Mouse (Mus musculus) E14TG2a.4 (cell line): ENCODE measurements around the gene Ikzf3.

ENCODE experiments used
- CTCF ChIP-seq: conservative IDR thresholded peaks from 2 replicates; pipeline ENCODE4 v1.5.1; 2014; ENCODE audit warnings: low read length
- POU5F1 ChIP-seq: IDR thresholded peaks from 2 replicates; pipeline ENCODE4 v1.6.1; 2014; ENCODE audit warnings: low read length, borderline replicate concordance

DNA sequence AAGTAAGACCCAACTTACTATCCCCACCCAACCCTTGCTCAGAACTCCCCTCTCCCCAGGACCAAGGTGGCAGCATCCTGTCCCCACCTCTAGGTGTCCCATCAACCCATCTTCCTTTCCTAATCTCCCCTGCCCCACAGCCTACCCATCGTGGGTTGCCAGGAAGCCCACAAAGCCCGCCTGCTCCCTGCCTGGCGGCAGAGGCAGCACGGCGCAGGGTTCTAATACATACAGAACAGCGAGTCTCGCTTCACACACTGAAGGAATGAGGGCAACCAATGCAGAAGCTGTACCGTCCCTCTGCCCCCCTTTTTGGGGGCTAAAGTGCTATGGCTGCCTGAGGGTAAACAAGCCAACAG, 36.2 kb upstream of the Ikzf3 start:
- no peak for TF ChIP-seq CTCF
- no peak for TF ChIP-seq POU5F1
